Mouse (Mus musculus) thymus, adult 2 months (tissue): ENCODE measurements around the gene Mitf.

Experiments used
- CTCF ChIP-seq: fragments of 200-500 bp; IDR thresholded peaks from 2 replicates; pipeline ENCODE4 v1.5.1; 2012; ENCODE audit warnings: mild to moderate bottlenecking, control low read depth, low read length, moderate library complexity, borderline replicate concordance; ENCODE audit not compliant: control insufficient read depth, poor library complexity, insufficient read depth; ENCODE audit errors: extremely low read depth
- POLR2A ChIP-seq: fragments of 200-500 bp; IDR thresholded peaks from 2 replicates; pipeline ENCODE4 v1.6.1; 2012; ENCODE audit warnings: mild to moderate bottlenecking, low read length, control low read depth, moderate library complexity; ENCODE audit not compliant: control insufficient read depth, poor library complexity, insufficient read depth; ENCODE audit errors: extremely low read depth

DNA sequence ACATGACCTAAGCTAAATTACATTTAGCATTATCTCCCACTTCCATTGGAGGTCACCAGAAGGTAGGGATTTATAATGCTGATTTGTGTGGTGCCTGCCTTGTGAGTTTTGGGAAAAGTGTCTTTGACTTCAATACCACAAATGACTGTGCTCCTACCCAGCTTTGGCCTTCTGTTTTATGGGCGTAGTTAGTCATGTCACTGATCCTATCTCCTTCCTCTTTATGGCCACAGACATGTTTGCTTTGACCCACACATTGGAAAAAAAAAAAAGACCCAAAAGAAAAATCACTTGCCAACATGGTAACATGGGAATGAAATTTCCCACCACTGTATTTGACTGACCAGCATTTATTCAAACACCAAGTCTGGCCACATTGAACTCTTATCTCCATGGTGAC is 95.4 kb downstream of the Mitf start:
- TF ChIP-seq POLR2A (no peak), CTCF (no peak)
